Mouse (Mus musculus): ENCODE results near the gene Olfr24.

GRCm38 (mm10) chr9:18779476-18779875 is 15.7 kb upstream of the Olfr24 start:
- no peak for TF ChIP-seq CTCF (IDR thresholded peaks at IDR 0.05; ENCODE audit: control insufficient read depth, insufficient read depth, insufficient read length)
- TF ChIP-seq MAX (IDR thresholded peaks at IDR 0.05), result no peak
- TF ChIP-seq USF1 (IDR thresholded peaks at IDR 0.05; ENCODE audit: low read depth), result no peak
- no peak for TF ChIP-seq FOSL1 (IDR thresholded peaks at IDR 0.05; ENCODE audit: insufficient read depth, low read length, poor library complexity, severe bottlenecking)
- no peak for TF ChIP-seq MYOG (IDR thresholded peaks at IDR 0.05; ENCODE audit: control insufficient read depth, extremely low read depth, insufficient read length)
- TF ChIP-seq MYOD1 (IDR thresholded peaks at IDR 0.05; ENCODE audit: control insufficient read depth, insufficient read length, low read depth), result no peak
- no peak for TF ChIP-seq CEBPB (IDR thresholded peaks at IDR 0.05; ENCODE audit: low read depth)
